Mouse (Mus musculus): ENCODE measurements around the gene Ttc7. TPM values are rescaled to one million over a fixed set of nuclear protein-coding genes. Genes with fewer than 3 reads are reported as not detected.

Ttc7 gene
- polyA plus RNA-seq, 1 experiment: 15.8 TPM

GRCm38 (mm10) chr17:87353745-87354320 lies 71.1 kb downstream of the Ttc7 start:
- Histone ChIP-seq H3K4me3 (ENCODE audit: insufficient read depth, low read length) (no peak overlapping the region), H3K4me1 (ENCODE audit: control insufficient read depth, insufficient read depth, low read length) (peaks cover 10% of the 10 kb centered on the region), H3K27ac (ENCODE audit: insufficient read depth, low read length) (no peak overlapping the region)
- TF ChIP-seq CTCF (IDR thresholded peaks at IDR 0.05; ENCODE audit: borderline replicate concordance, insufficient read depth, low read length) (no peak), POLR2A (IDR thresholded peaks at IDR 0.05; ENCODE audit: low read depth, low read length) (no peak)

DNA sequence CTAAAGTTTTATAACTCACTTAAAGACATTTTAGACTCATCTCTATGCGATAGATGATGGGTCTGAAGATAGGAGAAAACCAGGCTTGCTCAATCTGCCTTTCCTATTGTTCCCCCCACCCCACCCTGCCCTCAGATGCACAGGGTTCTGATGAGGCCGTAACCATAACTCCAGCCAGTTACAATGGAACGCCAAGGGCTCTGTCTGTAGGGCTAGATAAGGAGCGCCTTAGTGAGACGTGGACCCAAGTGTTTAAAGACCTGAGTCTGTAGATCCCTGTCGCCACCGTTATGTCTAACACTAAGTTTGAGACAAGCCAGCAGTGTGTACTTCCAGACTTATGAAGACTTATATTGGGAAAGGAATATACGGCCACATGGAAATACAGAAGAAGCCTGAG lies 72.8 kb downstream of the Ttc7 start:
- no peak overlapping the region for H3K4me3 ChIP-seq (ENCODE audit: insufficient read depth, low read length)
- TF ChIP-seq CTCF (IDR thresholded peaks at IDR 0.05; ENCODE audit: borderline replicate concordance, insufficient read depth, low read length): no peak
- no peak for TF ChIP-seq POLR2A (IDR thresholded peaks at IDR 0.05; ENCODE audit: low read depth, low read length)
- peaks cover 9% of the 10 kb centered on the region for H3K4me1 ChIP-seq (ENCODE audit: control insufficient read depth, insufficient read depth, low read length)
- no peak overlapping the region for H3K27ac ChIP-seq (ENCODE audit: insufficient read depth, low read length)

DNA sequence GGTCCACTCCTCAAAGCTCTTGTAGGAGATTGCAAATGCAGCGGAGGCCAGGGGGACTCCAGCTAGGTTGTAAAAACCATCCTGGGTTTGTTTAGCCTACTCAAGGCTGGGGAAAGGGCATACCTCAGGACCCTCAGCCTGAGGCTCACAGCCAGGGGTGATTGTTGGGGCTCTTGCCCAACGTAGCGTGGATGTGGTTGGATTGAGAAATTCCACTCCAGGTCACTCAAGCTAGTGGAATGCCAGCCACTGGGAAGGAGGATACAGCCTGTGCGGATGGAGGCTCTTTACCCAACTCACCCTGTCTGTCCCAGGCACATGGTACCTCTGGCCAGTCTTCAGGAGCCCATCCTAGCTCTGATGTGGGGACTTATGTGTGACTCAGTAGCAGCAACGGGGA lies 73.6 kb downstream of the Ttc7 start:
- H3K4me1 ChIP-seq (ENCODE audit: control insufficient read depth, insufficient read depth, low read length): peaks cover 1% of the 10 kb centered on the region
- H3K27ac ChIP-seq (ENCODE audit: insufficient read depth, low read length): no peak overlapping the region
- TF ChIP-seq CTCF (IDR thresholded peaks at IDR 0.05; ENCODE audit: borderline replicate concordance, insufficient read depth, low read length) (no peak), POLR2A (IDR thresholded peaks at IDR 0.05; ENCODE audit: low read depth, low read length) (no peak)
- no peak overlapping the region for H3K4me3 ChIP-seq (ENCODE audit: insufficient read depth, low read length)

DNA sequence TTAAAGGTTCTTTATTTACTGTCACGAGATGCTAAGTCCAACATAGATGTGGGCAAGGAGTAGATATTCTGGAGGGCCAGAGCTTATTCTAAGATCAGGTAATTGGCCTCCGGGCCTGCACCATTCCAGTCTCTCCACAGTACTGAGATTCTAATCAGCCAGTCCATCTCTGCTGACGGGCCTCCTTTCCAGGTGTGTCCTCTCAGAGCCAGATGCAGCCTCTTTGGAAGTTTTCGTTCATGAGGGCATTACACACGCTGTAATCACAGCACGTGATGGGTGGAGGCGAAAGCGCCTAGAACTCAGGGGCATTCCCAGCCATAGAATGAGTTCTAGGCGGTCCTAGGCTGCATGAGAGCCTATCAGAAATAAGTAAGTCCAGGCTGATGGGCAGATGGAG lies 74.8 kb downstream of the Ttc7 start:
- no peaks in the 10 kb centered on the region; the same call in 1 of the 2 replicates for H3K4me1 ChIP-seq (ENCODE audit: control insufficient read depth, insufficient read depth, low read length)

DNA sequence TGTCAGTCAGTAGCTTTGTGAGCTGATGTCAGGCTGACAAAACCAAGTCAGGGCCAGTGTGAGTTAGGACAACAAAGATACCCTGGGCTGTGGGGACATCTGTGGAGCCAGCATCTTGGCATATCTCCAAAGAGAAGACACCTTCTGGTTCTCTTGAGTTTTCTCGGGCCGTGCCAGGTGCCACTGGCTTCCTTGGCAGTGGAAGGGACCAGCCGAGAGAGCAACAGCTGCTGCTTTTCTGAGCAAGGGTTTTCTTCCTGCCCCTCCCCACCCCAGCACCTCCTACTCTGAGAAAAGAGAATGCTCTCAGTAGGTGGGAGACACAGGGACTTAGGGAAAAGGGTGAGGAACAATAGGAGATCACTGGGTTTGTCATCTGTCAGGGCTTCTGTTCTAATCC lies 78.4 kb downstream of the Ttc7 start:
- H3K4me1 ChIP-seq (ENCODE audit: control insufficient read depth, insufficient read depth, low read length): no peaks in the 10 kb centered on the region
- no peak overlapping the region for H3K27ac ChIP-seq (ENCODE audit: insufficient read depth, low read length)
- TF ChIP-seq POLR2A (IDR thresholded peaks at IDR 0.05; ENCODE audit: low read depth, low read length): no peak
- H3K4me3 ChIP-seq (ENCODE audit: insufficient read depth, low read length): no peak overlapping the region

More for the DNA sequence above, 74.8 kb downstream of the Ttc7 start:
- TF ChIP-seq CTCF (IDR thresholded peaks at IDR 0.05; ENCODE audit: borderline replicate concordance, insufficient read depth, low read length) (no peak), POLR2A (IDR thresholded peaks at IDR 0.05; ENCODE audit: low read depth, low read length) (no peak)
- Histone ChIP-seq H3K4me3 (ENCODE audit: insufficient read depth, low read length) (no peak overlapping the region), H3K27ac (ENCODE audit: insufficient read depth, low read length) (no peak overlapping the region)

DNA sequence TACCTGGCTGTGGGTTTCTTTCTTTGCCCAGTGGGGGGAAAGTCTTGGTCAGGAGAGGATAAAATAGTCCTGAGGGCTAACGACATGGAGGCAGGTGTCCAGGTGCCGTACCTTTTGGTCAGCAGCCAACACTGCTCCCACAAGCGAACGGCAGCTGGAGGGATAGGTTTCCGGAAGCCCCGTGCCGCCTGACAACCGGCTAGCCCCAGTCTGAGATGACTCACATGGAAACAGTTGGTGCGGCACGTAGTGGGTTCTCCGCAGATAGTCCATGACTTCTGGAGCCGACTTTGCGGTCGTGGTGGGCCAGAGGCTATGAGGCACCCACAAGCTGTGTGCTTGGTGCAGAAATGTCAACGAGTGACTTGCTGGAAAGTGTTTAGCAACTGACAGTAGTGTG lies 81.4 kb downstream of the Ttc7 start:
- Histone ChIP-seq H3K27ac (ENCODE audit: insufficient read depth, low read length) (no peak overlapping the region), H3K4me3 (ENCODE audit: insufficient read depth, low read length) (no peak overlapping the region), H3K4me1 (ENCODE audit: control insufficient read depth, insufficient read depth, low read length) (peaks cover 4% of the 10 kb centered on the region; the same call in 1 of the 2 replicates)
- TF ChIP-seq POLR2A (IDR thresholded peaks at IDR 0.05; ENCODE audit: low read depth, low read length): no peak
- no peak for TF ChIP-seq CTCF (IDR thresholded peaks at IDR 0.05; ENCODE audit: borderline replicate concordance, insufficient read depth, low read length)

- no peak for TF ChIP-seq CTCF (IDR thresholded peaks at IDR 0.05; ENCODE audit: borderline replicate concordance, insufficient read depth, low read length)
- TF ChIP-seq POLR2A (IDR thresholded peaks at IDR 0.05; ENCODE audit: low read depth, low read length): no peak
- Histone ChIP-seq H3K4me1 (ENCODE audit: control insufficient read depth, insufficient read depth, low read length) (peaks cover 4% of the 10 kb centered on the region; the same call in 1 of the 2 replicates), H3K4me3 (ENCODE audit: insufficient read depth, low read length) (no peak overlapping the region), H3K27ac (ENCODE audit: insufficient read depth, low read length) (no peak overlapping the region)
These were observed 82.6 kb downstream of the Ttc7 start for GRCm38 (mm10) chr17:87365268-87365667.

- no peak overlapping the region for H3K4me3 ChIP-seq (ENCODE audit: insufficient read depth, low read length)
- TF ChIP-seq CTCF (IDR thresholded peaks at IDR 0.05; ENCODE audit: borderline replicate concordance, insufficient read depth, low read length) (no peak), POLR2A (IDR thresholded peaks at IDR 0.05; ENCODE audit: low read depth, low read length) (no peak)
- H3K4me1 ChIP-seq (ENCODE audit: control insufficient read depth, insufficient read depth, low read length): peaks cover 4% of the 10 kb centered on the region; the same call in 1 of the 2 replicates
- no peak overlapping the region for H3K27ac ChIP-seq (ENCODE audit: insufficient read depth, low read length)
These were observed 83.8 kb downstream of the Ttc7 start for GRCm38 (mm10) chr17:87366520-87366919.

- H3K27ac ChIP-seq (ENCODE audit: insufficient read depth, low read length): no peak overlapping the region
- H3K4me1 ChIP-seq (ENCODE audit: control insufficient read depth, insufficient read depth, low read length): peaks cover 4% of the 10 kb centered on the region; the same call in 1 of the 2 replicates
- no peak overlapping the region for H3K4me3 ChIP-seq (ENCODE audit: insufficient read depth, low read length)
- TF ChIP-seq POLR2A (IDR thresholded peaks at IDR 0.05; ENCODE audit: low read depth, low read length) (no peak), CTCF (IDR thresholded peaks at IDR 0.05; ENCODE audit: borderline replicate concordance, insufficient read depth, low read length) (no peak)
These were observed 84.5 kb downstream of the Ttc7 start for GRCm38 (mm10) chr17:87367228-87367627.

- Histone ChIP-seq H3K4me3 (ENCODE audit: insufficient read depth, low read length) (no peak overlapping the region), H3K4me1 (ENCODE audit: control insufficient read depth, insufficient read depth, low read length) (peaks cover 4% of the 10 kb centered on the region; the same call in 1 of the 2 replicates), H3K27ac (ENCODE audit: insufficient read depth, low read length) (no peak overlapping the region)
- no peak for TF ChIP-seq POLR2A (IDR thresholded peaks at IDR 0.05; ENCODE audit: low read depth, low read length)
- TF ChIP-seq CTCF (IDR thresholded peaks at IDR 0.05; ENCODE audit: borderline replicate concordance, insufficient read depth, low read length): no peak
These were observed 85.0 kb downstream of the Ttc7 start for GRCm38 (mm10) chr17:87367640-87368039.

Measured in embryonic fibroblast, embryonic 13.5 days (primary cell).